Mouse (Mus musculus) erythroblast, embryonic 14.5 days (primary cell): Measurements from ENCODE around the gene Sapcd1.

Experiments used
- GATA1 ChIP-seq: IDR thresholded peaks from 2 replicates; pipeline ENCODE4 v1.6.1; 2012; ENCODE audit warnings: low read length, inconsistent platforms, mixed read lengths
- TAL1 ChIP-seq: IDR thresholded peaks from 3 replicates; pipeline ENCODE4 v1.6.1; 2012; ENCODE audit warnings: low read length, inconsistent platforms, mixed read lengths

DNA sequence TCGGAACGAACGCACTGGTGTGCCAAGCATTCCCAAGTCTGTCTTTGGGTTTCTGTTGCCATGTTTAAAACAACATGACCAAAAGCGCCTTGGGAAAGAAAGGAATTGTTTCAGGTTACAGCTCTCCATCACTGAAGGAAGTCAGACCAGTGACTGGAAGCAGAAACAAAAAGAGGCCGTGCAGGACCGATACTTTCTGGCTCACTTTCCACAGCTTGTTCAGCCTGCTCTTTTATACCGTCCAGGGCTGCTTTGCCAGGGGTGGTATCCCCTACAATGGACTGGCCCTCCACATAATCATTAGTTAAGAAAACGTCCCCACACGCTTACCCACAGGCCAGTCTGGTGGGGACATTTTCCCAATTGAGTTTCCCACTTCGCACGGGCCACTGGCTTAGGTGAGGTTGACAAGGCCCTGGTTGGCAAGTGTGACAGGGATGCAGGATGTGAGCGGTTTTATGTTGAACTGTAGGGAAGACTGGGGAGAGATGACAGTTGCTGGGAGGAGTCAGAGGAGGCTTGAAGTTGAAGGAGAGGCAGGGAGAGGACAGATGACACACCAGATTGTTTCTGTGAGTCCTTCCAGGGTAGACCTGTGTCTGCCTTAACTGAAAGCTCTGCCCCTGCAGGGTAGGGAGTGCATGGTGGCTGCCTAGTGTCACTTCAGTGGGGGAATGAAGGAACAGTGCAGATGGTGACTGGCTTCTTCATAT, 25.5 kb downstream of the Sapcd1 start:
- TF ChIP-seq GATA1 (no peak), TAL1 (no peak)
